Mouse (Mus musculus) heart, postnatal 36 days (tissue): ENCODE measurements around the gene Capn5. TPM values are rescaled to one million over a fixed set of nuclear protein-coding genes. Genes with fewer than 3 reads are reported as not detected.

Experiments
- DNase-seq, 2 experiments: peaks; one replicate each; pipeline ENCODE4 v3.0.0; 2021 to 2022
- intact Hi-C: fragments of 180-260 bp; cut with DNase I; formaldehyde crosslinking; loops from one replicate; pipeline ENCODE4 v1.15.1; 2025
- total RNA-seq, 2 experiments: library from RNA; stranded (reverse); gene quantifications; 2 replicates each; pipeline ENCODE4 v1.2.3; 2021

Capn5 gene
- total RNA-seq, 2 experiments from 2014 or later: 2.4 to 2.6 TPM

DNA sequence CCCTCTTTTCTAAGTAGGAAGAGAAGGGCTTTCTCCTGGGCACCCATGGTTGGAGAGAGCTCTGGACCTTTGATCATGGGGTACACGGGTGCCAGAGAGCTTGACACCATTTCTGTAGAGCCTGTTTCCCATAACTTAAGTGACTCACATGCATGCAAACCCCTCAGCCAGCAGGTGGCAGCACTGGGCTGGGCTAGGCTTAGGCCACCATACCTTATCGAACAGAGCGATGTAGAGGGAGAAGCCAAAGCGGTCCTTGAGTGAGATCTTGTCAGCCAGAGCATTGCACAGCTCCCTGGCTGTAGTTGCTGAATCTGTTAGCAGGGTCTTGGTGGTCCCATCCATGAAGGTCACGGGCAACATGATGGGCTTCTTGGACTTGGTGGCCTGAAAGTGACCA, 106.5 kb downstream of the Capn5 start:
- intact Hi-C loops: loop anchor here (1.0 kb wide), 2 partner anchors 15 to 49 kb away; no protein-coding TSS in a partner anchor
- DNase-seq: peak; percentile 80 to 91

Other genes with a start within 250 kb of the Capn5 start
- gene Myo7a, start 58.8 kb downstream of the Capn5 start, total RNA-seq: 1 to 10 TPM; 5.3 to 5.8 TPM
- gene Omp, start 32.8 kb downstream of the Capn5 start, total RNA-seq: under 1 TPM in 1 of 2 experiments, not detected in 1; 0.11 TPM
- not detected for gene B3gnt6, start 21.2 kb upstream of the Capn5 start, total RNA-seq
- gene Acer3, start 142.9 kb upstream of the Capn5 start, total RNA-seq: 10 to 100 TPM; 12.8 to 13.5 TPM
- gene Tsku, start 183.1 kb upstream of the Capn5 start, total RNA-seq: 1 to 10 TPM; 2.8 to 3.2 TPM